Mouse (Mus musculus): ENCODE results near the gene Cacna1d. TPM values are rescaled to one million over a fixed set of nuclear protein-coding genes. Genes with fewer than 3 reads are reported as not detected.

Cacna1d gene
- 1 to 10 TPM; 7.5 to 7.7 TPM for total RNA-seq (2023)

GRCm38 (mm10) chr14:30491342-30491741 is at the start of gene Cacna1d:
Gene Cacna1d (minus strand): TSS chr14:30491455.

GRCm38 (mm10) chr14:30479361-30479948 is 11.8 kb downstream of the Cacna1d start, which contains the start of gene Dcp1a:
Gene Dcp1a (plus strand): TSS chr14:30479535.

GRCm38 (mm10) chr14:30008733-30009575 is 482.3 kb downstream of the Cacna1d start, which contains the start of the genes Il17rb and Chdh:
Gene Il17rb (minus strand): TSS chr14:30008896.
Gene Chdh (plus strand): TSS chr14:30009023.

Other genes with a start within 250 kb of the Cacna1d start
- gene Dcp1a, start 11.9 kb downstream of the Cacna1d start, total RNA-seq (2023), result 10 to 100 TPM; 65.9 to 69.9 TPM
- 100 to 1,000 TPM; 154 to 156 TPM for gene Tkt, start 56.9 kb upstream of the Cacna1d start, total RNA-seq (2023)
- 100 to 1,000 TPM; 454 to 541 TPM for gene Prkcd, start 134.8 kb upstream of the Cacna1d start, total RNA-seq (2023)
- gene Rft1, start 162.9 kb upstream of the Cacna1d start, total RNA-seq (2023), result 10 to 100 TPM; 16.9 to 23.2 TPM
- gene Sfmbt1, start 223.4 kb upstream of the Cacna1d start, total RNA-seq (2023), result 10 to 100 TPM; 18.0 to 24.5 TPM